Mouse (Mus musculus) erythroblast, adult 5-6 weeks (primary cell): ENCODE measurements around the gene Klk14. TPM values are rescaled to one million over a fixed set of nuclear protein-coding genes. Genes with fewer than 3 reads are reported as not detected.

Experiments used
- ATAC-seq: replicated peaks from 2 replicates; pipeline ENCODE4 v1.8.0; 2016; ENCODE audit warnings: moderate number of reproducible peaks, mild to moderate bottlenecking, moderate TSS enrichment, inconsistent platforms; ENCODE audit not compliant: poor library complexity, low FRiP score, severe bottlenecking
- total RNA-seq, 2 experiments: library from RNA; stranded (forward) in 1 of 2; stranded (reverse) in 1 of 2; fragments of 150-400 nt in 1 of 2; fragments of 200-764, 138-1000 nt in 1 of 2; gene quantifications; 2 replicates each; pipeline versions ENCODE4 v1.2.3 to v1.2.4; 2015 to 2017; ENCODE audit warnings: low replicate concordance in 2 of 2

The Klk14 gene
- total RNA-seq, 2 experiments from 2014 or later: not detected

GRCm38 (mm10) chr7:43712917-43713316, 22.7 kb downstream of the Klk14 start:
- ATAC-seq: no peak

- no peak for ATAC-seq
These were observed 23.6 kb downstream of the Klk14 start for GRCm38 (mm10) chr7:43713741-43714351.

Other genes starting within 250 kb of the Klk14 start
- gene Cldnd2, start 249.6 kb upstream of the Klk14 start, total RNA-seq (2015; ENCODE audit: low replicate concordance): not detected in 2 replicates
- gene Cldnd2, start 249.6 kb upstream of the Klk14 start, total RNA-seq (2017; ENCODE audit: low replicate concordance): not detected in 2 replicates
- gene Etfb, start 246.3 kb upstream of the Klk14 start, total RNA-seq (2015; ENCODE audit: low replicate concordance): 38.8 and 72.3 TPM in 2 replicates
- 73.2 and 98.0 TPM in 2 replicates for gene Etfb, start 246.3 kb upstream of the Klk14 start, total RNA-seq (2017; ENCODE audit: low replicate concordance)
- not detected in 2 replicates for gene Gm45233, start 246.3 kb upstream of the Klk14 start, total RNA-seq (2015; ENCODE audit: low replicate concordance)
- not detected in 2 replicates for gene Gm45233, start 246.3 kb upstream of the Klk14 start, total RNA-seq (2017; ENCODE audit: low replicate concordance)
- gene Vsig10l, start 227.3 kb upstream of the Klk14 start, total RNA-seq (2015; ENCODE audit: low replicate concordance): 2.5 and 3.7 TPM in 2 replicates
- 1.3 and 1.4 TPM in 2 replicates for gene Vsig10l, start 227.3 kb upstream of the Klk14 start, total RNA-seq (2017; ENCODE audit: low replicate concordance)
- gene Iglon5, start 200.3 kb upstream of the Klk14 start, total RNA-seq (2015; ENCODE audit: low replicate concordance): not detected in 2 replicates
- not detected in 2 replicates for gene Iglon5, start 200.3 kb upstream of the Klk14 start, total RNA-seq (2017; ENCODE audit: low replicate concordance)
- gene 4931406B18Rik, start 184.5 kb upstream of the Klk14 start, total RNA-seq (2015; ENCODE audit: low replicate concordance): not detected in 2 replicates
- not detected in 2 replicates for gene 4931406B18Rik, start 184.5 kb upstream of the Klk14 start, total RNA-seq (2017; ENCODE audit: low replicate concordance)
- gene Cd33, start 146.0 kb upstream of the Klk14 start, total RNA-seq (2015; ENCODE audit: low replicate concordance): 20.8 and 23.8 TPM in 2 replicates
- 9.1 and 12.0 TPM in 2 replicates for gene Cd33, start 146.0 kb upstream of the Klk14 start, total RNA-seq (2017; ENCODE audit: low replicate concordance)
- gene Zfp658, start 128.2 kb upstream of the Klk14 start, total RNA-seq (2015; ENCODE audit: low replicate concordance): 0.84 TPM in 1 of 2 replicates, not detected in the other
- 0.70 TPM in 1 of 2 replicates, not detected in the other for gene Zfp658, start 128.2 kb upstream of the Klk14 start, total RNA-seq (2017; ENCODE audit: low replicate concordance)
- gene Zfp719, start 110.8 kb upstream of the Klk14 start, total RNA-seq (2015; ENCODE audit: low replicate concordance): 0.19 and 4.6 TPM in 2 replicates
- gene Zfp719, start 110.8 kb upstream of the Klk14 start, total RNA-seq (2017; ENCODE audit: low replicate concordance): 1.1 and 2.2 TPM in 2 replicates
- gene Zfp819, start 83.2 kb upstream of the Klk14 start, total RNA-seq (2015; ENCODE audit: low replicate concordance): not detected in 2 replicates
- gene Zfp819, start 83.2 kb upstream of the Klk14 start, total RNA-seq (2017; ENCODE audit: low replicate concordance): not detected in 2 replicates
- not detected in 2 replicates for gene Ceacam18, start 55.7 kb upstream of the Klk14 start, total RNA-seq (2015; ENCODE audit: low replicate concordance)
- not detected in 2 replicates for gene Ceacam18, start 55.7 kb upstream of the Klk14 start, total RNA-seq (2017; ENCODE audit: low replicate concordance)
- 4.0 and 8.8 TPM in 2 replicates for gene Siglece, start 30.3 kb upstream of the Klk14 start, total RNA-seq (2015; ENCODE audit: low replicate concordance)
- 5.5 and 6.4 TPM in 2 replicates for gene Siglece, start 30.3 kb upstream of the Klk14 start, total RNA-seq (2017; ENCODE audit: low replicate concordance)
- 1.0 TPM in 1 of 2 replicates, not detected in the other for gene Ctu1, start 18.4 kb upstream of the Klk14 start, total RNA-seq (2015; ENCODE audit: low replicate concordance)
- gene Ctu1, start 18.4 kb upstream of the Klk14 start, total RNA-seq (2017; ENCODE audit: low replicate concordance): 0.42 and 1.6 TPM in 2 replicates
- gene Klk13, start 22.1 kb downstream of the Klk14 start, total RNA-seq (2015; ENCODE audit: low replicate concordance): not detected in 2 replicates
- not detected in 2 replicates for gene Klk13, start 22.1 kb downstream of the Klk14 start, total RNA-seq (2017; ENCODE audit: low replicate concordance)
- not detected in 2 replicates for gene Klk12, start 78.5 kb downstream of the Klk14 start, total RNA-seq (2015; ENCODE audit: low replicate concordance)
- not detected in 2 replicates for gene Klk12, start 78.5 kb downstream of the Klk14 start, total RNA-seq (2017; ENCODE audit: low replicate concordance)
- not detected in 2 replicates for gene Klk11, start 84.2 kb downstream of the Klk14 start, total RNA-seq (2015; ENCODE audit: low replicate concordance)
- not detected in 2 replicates for gene Klk11, start 84.2 kb downstream of the Klk14 start, total RNA-seq (2017; ENCODE audit: low replicate concordance)
- not detected in 2 replicates for gene Klk10, start 90.6 kb downstream of the Klk14 start, total RNA-seq (2015; ENCODE audit: low replicate concordance)
- not detected in 2 replicates for gene Klk10, start 90.6 kb downstream of the Klk14 start, total RNA-seq (2017; ENCODE audit: low replicate concordance)
- gene Klk9, start 101.5 kb downstream of the Klk14 start, total RNA-seq (2015; ENCODE audit: low replicate concordance): not detected in 2 replicates
- not detected in 2 replicates for gene Klk9, start 101.5 kb downstream of the Klk14 start, total RNA-seq (2017; ENCODE audit: low replicate concordance)
- gene Klk8, start 107.2 kb downstream of the Klk14 start, total RNA-seq (2015; ENCODE audit: low replicate concordance): 6.1 TPM in 1 of 2 replicates, not detected in the other
- gene Klk8, start 107.2 kb downstream of the Klk14 start, total RNA-seq (2017; ENCODE audit: low replicate concordance): 0.56 and 8.3 TPM in 2 replicates
- gene Klk7, start 120.9 kb downstream of the Klk14 start, total RNA-seq (2015; ENCODE audit: low replicate concordance): not detected in 2 replicates
- gene Klk7, start 120.9 kb downstream of the Klk14 start, total RNA-seq (2017; ENCODE audit: low replicate concordance): not detected in 2 replicates
- gene Klk6, start 134.1 kb downstream of the Klk14 start, total RNA-seq (2015; ENCODE audit: low replicate concordance): not detected in 2 replicates
- gene Klk6, start 134.1 kb downstream of the Klk14 start, total RNA-seq (2017; ENCODE audit: low replicate concordance): not detected in 2 replicates
- gene Klk5, start 151.6 kb downstream of the Klk14 start, total RNA-seq (2015; ENCODE audit: low replicate concordance): not detected in 2 replicates
- not detected in 2 replicates for gene Klk5, start 151.6 kb downstream of the Klk14 start, total RNA-seq (2017; ENCODE audit: low replicate concordance)
- not detected in 2 replicates for gene Klk4, start 190.7 kb downstream of the Klk14 start, total RNA-seq (2015; ENCODE audit: low replicate concordance)
- not detected in 2 replicates for gene Klk4, start 190.7 kb downstream of the Klk14 start, total RNA-seq (2017; ENCODE audit: low replicate concordance)
- gene Klk15, start 243.3 kb downstream of the Klk14 start, total RNA-seq (2015; ENCODE audit: low replicate concordance): not detected in 2 replicates
- not detected in 2 replicates for gene Klk15, start 243.3 kb downstream of the Klk14 start, total RNA-seq (2017; ENCODE audit: low replicate concordance)